Mouse (Mus musculus) c-Kit-positive CD71-positive TER-119-positive erythroid progenitor cells, embryonic 14.5 days (primary cell): ENCODE data around the gene Insl6.

Experiments
- DNase-seq: peaks from one replicate; pipeline ENCODE4 v3.0.0-alpha.2; 2013; ENCODE audit warnings: low spot score

Gene Insl6

GRCm38 (mm10) chr19:29287863-29288262, 37.3 kb downstream of the Insl6 start:
- DNase-seq, result no peak

- no peak for DNase-seq
Measured at GRCm38 (mm10) chr19:29285451-29285869, 39.7 kb downstream of the Insl6 start.

GRCm38 (mm10) chr19:29278944-29279587, 46.1 kb downstream of the Insl6 start:
- DNase-seq, result no peak

- no peak for DNase-seq
Measured at GRCm38 (mm10) chr19:29276414-29276813, 48.7 kb downstream of the Insl6 start.

DNA sequence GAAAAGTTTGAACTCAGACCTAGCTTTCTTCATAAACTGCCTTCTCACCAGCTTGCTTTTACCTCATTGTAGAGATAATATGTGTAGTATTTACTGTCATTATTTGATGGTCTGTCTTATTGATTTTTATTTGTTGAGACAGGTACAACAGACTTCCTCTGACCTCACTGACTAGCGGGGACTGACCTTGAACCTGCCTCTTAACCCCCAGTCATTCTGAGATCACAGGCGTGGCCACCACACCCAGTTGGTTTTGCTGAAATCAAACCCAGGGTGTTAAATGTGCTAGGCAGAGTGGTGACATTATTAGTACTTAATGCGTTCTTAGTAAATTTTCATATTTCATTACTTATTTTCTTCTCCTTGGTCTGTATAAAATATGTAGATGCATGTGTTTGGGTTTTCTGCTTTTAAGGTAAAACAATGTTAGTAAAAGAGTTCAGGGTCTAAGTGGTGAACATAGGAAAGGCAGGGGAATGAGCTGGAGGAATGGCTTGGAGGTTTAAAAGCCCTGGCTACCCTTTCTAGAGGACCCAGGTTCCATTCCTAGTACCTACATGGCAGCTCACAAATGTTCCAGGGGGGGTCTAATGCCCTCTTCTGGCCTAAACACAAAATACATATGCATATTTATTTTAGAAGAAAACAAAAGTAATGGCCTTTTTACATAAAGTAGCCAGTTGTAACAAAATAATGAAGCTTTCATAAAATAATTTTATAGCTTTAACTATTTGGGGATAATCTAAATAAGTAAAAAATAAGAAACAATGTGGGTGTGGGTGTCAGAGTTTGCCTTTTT, 52.9 kb downstream of the Insl6 start:
- no peak for DNase-seq
